Mouse (Mus musculus): ENCODE measurements at regions not wholly inside any gene's neighbourhood (a gene's known extent, or its start where the extent isn't known, plus 50 kb on each side); places are given as distances from the start of the nearest gene placed in this dataset.

GRCm38 (mm10) chr2:71690277-71691161, 54.9 kb upstream of the Itga6 start:
- DNase-seq: peak; percentile 65 to 77

GRCm38 (mm10) chr2:71694758-71695310, 50.6 kb upstream of the Itga6 start:
- no peak for DNase-seq
